Mouse (Mus musculus): ENCODE results near the gene Plscr3. TPM values are rescaled to one million over a fixed set of nuclear protein-coding genes. Genes with fewer than 3 reads are reported as not detected.

The Plscr3 gene
- total and polyA plus RNA-seq, 3 experiments: 4.6 to 26.0 TPM; not detected in 1

DNA sequence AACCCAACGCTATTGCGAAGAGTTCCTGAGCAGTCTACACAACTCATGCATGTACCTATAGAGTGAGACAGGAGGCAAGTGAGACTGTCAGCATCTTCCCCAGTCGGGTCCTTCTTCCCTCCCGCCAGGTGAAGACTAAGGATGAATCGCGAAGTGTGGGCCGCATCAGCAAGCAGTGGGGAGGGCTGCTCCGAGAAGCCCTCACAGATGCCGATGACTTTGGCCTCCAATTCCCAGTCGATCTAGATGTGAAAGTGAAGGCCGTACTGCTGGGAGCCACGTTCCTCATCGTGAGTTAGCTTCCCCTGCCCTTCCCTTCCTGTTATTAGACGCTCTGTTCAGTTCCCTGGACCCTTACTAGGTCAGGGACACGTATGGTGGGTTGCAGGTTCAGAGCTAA lies 3.7 kb downstream of the Plscr3 start:
- Histone ChIP-seq H3K79me2 (ENCODE audit: control insufficient read depth, insufficient read depth, low read length, poor library complexity) (peaks cover 3% of the 10 kb centered on the region; the same call in 1 of the 2 replicates), H3K4me1 (ENCODE audit: control insufficient read depth in 1 of 2, insufficient read depth in 2 of 2, low read length in 2 of 2) (peaks cover 11 to 26% of the 10 kb centered on the region in 2 experiments; a peak in 3 of 4 replicates), H3K9me3 (replicated peaks; ENCODE audit: insufficient read depth, low read length) (no peaks in the 10 kb centered on the region), H3K27ac (ENCODE audit: control insufficient read depth, low read depth, low read length) (no peak overlapping the region), H3K27me3 (ENCODE audit: control insufficient read depth in 1 of 2, insufficient read depth in 2 of 2, low read length in 2 of 2) (no peaks in the 10 kb centered on the region), H3K4me3 (ENCODE audit: control insufficient read depth in 1 of 2, insufficient read depth in 1 of 2, low read depth in 2 of 2, low read length in 2 of 2) (no peak overlapping the region), H3K36me3 (ENCODE audit: control insufficient read depth in 1 of 2, insufficient read depth in 2 of 2, low read length in 2 of 2) (peaks cover 0 to 10% of the 10 kb centered on the region in 2 experiments; a peak in 2 of 4 replicates), H3K9ac (ENCODE audit: control insufficient read depth, low read depth, low read length, poor library complexity, severe bottlenecking) (no peak overlapping the region)
- TF ChIP-seq NELFE (IDR thresholded peaks at IDR 0.05; ENCODE audit: low read depth, low read length) (no peak), MYC (IDR thresholded peaks at IDR 0.05; ENCODE audit: low read depth, low read length) (no peak), MXI1 (IDR thresholded peaks at IDR 0.05; ENCODE audit: low read depth, low read length) (no peak), POLR2AphosphoS2 (IDR thresholded peaks at IDR 0.05; ENCODE audit: low read length) (no peak), TCF12 (IDR thresholded peaks at IDR 0.05; ENCODE audit: low read depth, low read length) (no peak), HCFC1 (IDR thresholded peaks at IDR 0.05; ENCODE audit: low read depth, low read length) (no peak), TAL1 (IDR thresholded peaks at IDR 0.05; ENCODE audit: low read length) (no peak)
- DNase-seq (ENCODE audit: low read depth, low spot score): no peak

GRCm38 (mm10) chr11:69850754-69851153 lies 4.6 kb downstream of the Plscr3 start:
- TF ChIP-seq TAL1 (IDR thresholded peaks at IDR 0.05; ENCODE audit: low read length) (no peak), ZNF384 (IDR thresholded peaks at IDR 0.05; ENCODE audit: low read depth, low read length) (no peak), RAD21 (IDR thresholded peaks at IDR 0.05; ENCODE audit: low read depth, low read length) (no peak), UBTF (IDR thresholded peaks at IDR 0.05; ENCODE audit: borderline replicate concordance, insufficient read depth, low read depth, low read length) (no peak), ZKSCAN1 (IDR thresholded peaks at IDR 0.05; ENCODE audit: low read depth, low read length) (no peak), KAT2A (conservative IDR thresholded peaks at IDR 0.05; ENCODE audit: low read depth, low read length) (no peak), MAX (IDR thresholded peaks at IDR 0.05; ENCODE audit: low read length) (no peak), ZMIZ1 (IDR thresholded peaks at IDR 0.05; ENCODE audit: low read depth, low read length) (no peak), GABPA (IDR thresholded peaks at IDR 0.05; ENCODE audit: low read depth, low read length) (no peak), ETS1 (IDR thresholded peaks at IDR 0.05; ENCODE audit: low read depth, low read length) (no peak), BHLHE40 (IDR thresholded peaks at IDR 0.05; ENCODE audit: borderline replicate concordance, low read depth, low read length) (no peak), MXI1 (IDR thresholded peaks at IDR 0.05; ENCODE audit: low read depth, low read length) (no peak), POLR2AphosphoS2 (IDR thresholded peaks at IDR 0.05; ENCODE audit: low read length) (no peak)
- Histone ChIP-seq H3K79me2 (ENCODE audit: control insufficient read depth, insufficient read depth, low read length, poor library complexity) (peaks cover 3% of the 10 kb centered on the region; the same call in 1 of the 2 replicates), H3K27ac (ENCODE audit: control insufficient read depth, low read depth, low read length) (no peak overlapping the region), H3K36me3 (ENCODE audit: control insufficient read depth in 1 of 2, insufficient read depth in 2 of 2, low read length in 2 of 2) (peaks cover 0 to 14% of the 10 kb centered on the region in 2 experiments; a peak in 2 of 4 replicates), H3K27me3 (ENCODE audit: control insufficient read depth in 1 of 2, insufficient read depth in 2 of 2, low read length in 2 of 2) (no peaks in the 10 kb centered on the region), H3K9me3 (replicated peaks; ENCODE audit: insufficient read depth, low read length) (no peaks in the 10 kb centered on the region), H3K4me1 (ENCODE audit: control insufficient read depth in 1 of 2, insufficient read depth in 2 of 2, low read length in 2 of 2) (peaks cover 7 to 28% of the 10 kb centered on the region in 2 experiments; a peak in 3 of 4 replicates), H3K4me3 (ENCODE audit: control insufficient read depth in 1 of 2, insufficient read depth in 1 of 2, low read depth in 2 of 2, low read length in 2 of 2) (no peak overlapping the region), H3K9ac (ENCODE audit: control insufficient read depth, low read depth, low read length, poor library complexity, severe bottlenecking) (no peak overlapping the region)
- no peak for DNase-seq (ENCODE audit: low read depth, low spot score)

Measured in MEL (cell line).